Comparison of ENCODE assay signal across 8 mouse cellular contexts in genomic region chr3:57267559-57268173, GRCm38 (mm10). TPM values are rescaled to one million over a fixed set of nuclear protein-coding genes. Genes with fewer than 3 reads are reported as not detected.
DNase-seq lines count a peak whose midpoint lies in the region; ATAC-seq lines count a peak whose summit lies in the region.

No protein-coding gene starts in this region.

- peak; percentile 5 for DNase-seq in thymus, postnatal 0 days (ENCODE audit: low spot score)
- DNase-seq in thymus, postnatal 10 days (ENCODE audit: low spot score in 2 of 2) = no peak
- peak; percentile 4 for DNase-seq in cerebellum, adult 9-10 months
- DNase-seq in gastrocnemius, postnatal 10 days = peak; percentile 47
- DNase-seq in right cerebral cortex, adult 18-20 months = peak; percentile 37
- DNase-seq in T-cell, adult 2 months (ENCODE audit: low spot score) = no peak

- ATAC-seq in kidney, embryonic 16.5 days (ENCODE audit: low FRiP score, low TSS enrichment) = 0 out of 2 replicates have a peak, but pooled peaks have one; percentile 46
- peak; percentile 62; the same call in 1 of the 2 replicates for ATAC-seq in lung, embryonic 15.5 days (ENCODE audit: borderline replicate concordance, extremely low read depth, low FRiP score, low TSS enrichment)

- 40% methylated on average over 6 of the region's 6 CpGs for WGBS in kidney, embryonic 16.5 days
- WGBS in lung, embryonic 15.5 days = 30% methylated on average over 6 of the region's 6 CpGs

- H3K4me3 ChIP-seq in kidney, embryonic 16.5 days (ENCODE audit: low read length) = no peak overlapping the region
- no peak overlapping the region for H3K4me3 ChIP-seq in lung, embryonic 15.5 days

- no peak overlapping the region for H3K4me2 ChIP-seq in kidney, embryonic 16.5 days (replicated peaks; ENCODE audit: low read depth, low read length)
- no peak overlapping the region for H3K4me2 ChIP-seq in lung, embryonic 15.5 days

- no peaks in the 10 kb centered on the region for H3K36me3 ChIP-seq in kidney, embryonic 16.5 days (ENCODE audit: insufficient read depth, low read length)
- H3K36me3 ChIP-seq in lung, embryonic 15.5 days = no peaks in the 10 kb centered on the region

- no peaks in the 10 kb centered on the region for H3K4me1 ChIP-seq in kidney, embryonic 16.5 days (ENCODE audit: insufficient read depth, low read length)
- H3K4me1 ChIP-seq in lung, embryonic 15.5 days = no peaks in the 10 kb centered on the region

- H3K9me3 ChIP-seq in kidney, embryonic 16.5 days (ENCODE audit: low read length) = no peaks in the 10 kb centered on the region
- no peaks in the 10 kb centered on the region for H3K9me3 ChIP-seq in lung, embryonic 15.5 days

- H3K9ac ChIP-seq in kidney, embryonic 16.5 days (replicated peaks; ENCODE audit: low read length) = no peak overlapping the region
- no peak overlapping the region for H3K9ac ChIP-seq in lung, embryonic 15.5 days

- H3K27ac ChIP-seq in kidney, embryonic 16.5 days (ENCODE audit: low read length) = no peak overlapping the region
- H3K27ac ChIP-seq in lung, embryonic 15.5 days = no peak overlapping the region

- H3K27me3 ChIP-seq in kidney, embryonic 16.5 days (ENCODE audit: insufficient read depth, low read length) = no peaks in the 10 kb centered on the region
- no peaks in the 10 kb centered on the region for H3K27me3 ChIP-seq in lung, embryonic 15.5 days

RNA-seq across cellular contexts. Expression of gene Tm4sf1, which starts 34.1 kb away (rescaled TPM):
- polyA plus RNA-seq in thymus, postnatal 0 days (2015; fragmentation: Nextera tagmentation; extraction: Ambion mirVana) = 35.6 and 41.2 TPM in 2 replicates
- total RNA-seq in gastrocnemius, postnatal 10 days (2021) = 10 to 100 TPM; 41.6 to 42.4 TPM
- 227 and 249 TPM in 2 replicates for polyA plus RNA-seq in kidney, embryonic 16.5 days (2015; fragmentation: Nextera tagmentation; extraction: Ambion mirVana)
- polyA plus RNA-seq in lung, embryonic 15.5 days (2015; fragmentation: Nextera tagmentation; extraction: Ambion mirVana) = 96.9 and 100.0 TPM in 2 replicates

Comparison
In these comparisons a context has a peak if more than half of its experiments do, and no peak if none do; other contexts are left out.
1. DNase-seq: peak in thymus, postnatal 0 days (single experiment), cerebellum, adult 9-10 months (single experiment), gastrocnemius, postnatal 10 days (single experiment) and right cerebral cortex, adult 18-20 months (single experiment); none in thymus, postnatal 10 days (0 of 2) and T-cell, adult 2 months (single experiment).